Mouse (Mus musculus) mature B cell (primary cell): Measurements from ENCODE around the gene Wdr4.

Experiments used
- in situ Hi-C: fragments of 300-500 bp; cut with MboI; formaldehyde crosslinking; loops from 2 replicates; pipeline ENCODE4 v1.14.3; 2019

Gene Wdr4

DNA sequence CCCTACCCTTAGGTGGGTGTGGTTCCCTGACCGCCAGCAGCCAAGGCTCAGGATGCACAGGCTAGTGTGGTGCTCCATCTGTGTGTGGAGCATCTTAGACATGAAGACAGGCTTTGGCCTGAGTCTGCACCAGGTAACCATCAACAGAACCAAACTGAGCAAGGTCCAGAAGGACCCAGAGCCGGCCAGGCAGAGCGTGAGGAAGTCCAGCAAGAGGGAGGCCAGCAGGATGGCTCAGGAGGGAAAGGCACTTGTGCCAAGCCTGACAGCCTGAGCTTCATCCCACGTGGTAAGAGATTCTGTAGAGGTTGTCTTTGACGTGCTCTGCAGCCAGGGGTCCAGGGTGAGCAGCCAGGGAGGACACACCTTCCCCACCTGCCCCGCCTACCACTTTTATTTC is 22.1 kb downstream of the Wdr4 start:
- in situ Hi-C loops = no loop called here

- in situ Hi-C loops = no loop called here
Measured at GRCm38 (mm10) chr17:31494989-31495388, 24.8 kb downstream of the Wdr4 start.

DNA sequence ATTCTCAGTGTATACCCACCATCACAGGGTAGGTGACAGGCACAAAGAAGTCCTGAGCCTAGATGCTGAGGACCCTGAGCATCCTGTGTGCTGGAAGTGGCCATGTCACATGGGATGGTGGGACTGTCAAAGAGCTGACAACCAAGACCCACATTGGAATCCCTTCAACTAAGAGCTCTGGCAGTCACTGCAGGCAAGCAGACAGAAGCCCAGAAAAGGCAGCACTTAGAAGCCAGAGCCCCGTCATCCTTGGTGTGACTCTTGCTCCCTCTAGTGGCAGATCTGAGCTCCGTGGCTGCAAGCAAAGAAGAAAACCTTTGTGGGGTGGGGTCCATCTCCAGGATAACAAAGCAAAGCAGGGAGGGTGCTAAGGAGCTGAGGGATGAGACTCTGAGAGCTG is 27.4 kb downstream of the Wdr4 start:
- in situ Hi-C loops = no loop called here

DNA sequence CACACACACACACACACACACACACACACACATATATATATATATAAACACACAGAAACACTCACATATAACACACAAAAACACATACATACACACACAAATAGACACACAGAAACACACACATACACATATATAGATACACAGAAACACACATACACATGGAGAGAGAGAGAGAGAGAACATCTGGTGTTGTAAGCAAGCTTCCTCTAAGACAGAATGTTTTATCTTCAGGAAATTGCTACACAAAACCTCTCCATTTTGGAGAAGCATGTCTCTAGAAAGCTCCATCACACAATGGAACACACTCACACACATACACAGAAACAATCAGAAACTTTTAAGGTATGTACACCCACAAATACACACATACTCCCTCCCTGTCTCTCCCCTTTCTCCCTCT is 28.4 kb downstream of the Wdr4 start:
- in situ Hi-C loops = no loop called here

- in situ Hi-C loops = no loop called here
Measured at GRCm38 (mm10) chr17:31487433-31488060, 32.2 kb downstream of the Wdr4 start.

GRCm38 (mm10) chr17:31486616-31487198 is 33.1 kb downstream of the Wdr4 start:
- in situ Hi-C loops = no loop called here

DNA sequence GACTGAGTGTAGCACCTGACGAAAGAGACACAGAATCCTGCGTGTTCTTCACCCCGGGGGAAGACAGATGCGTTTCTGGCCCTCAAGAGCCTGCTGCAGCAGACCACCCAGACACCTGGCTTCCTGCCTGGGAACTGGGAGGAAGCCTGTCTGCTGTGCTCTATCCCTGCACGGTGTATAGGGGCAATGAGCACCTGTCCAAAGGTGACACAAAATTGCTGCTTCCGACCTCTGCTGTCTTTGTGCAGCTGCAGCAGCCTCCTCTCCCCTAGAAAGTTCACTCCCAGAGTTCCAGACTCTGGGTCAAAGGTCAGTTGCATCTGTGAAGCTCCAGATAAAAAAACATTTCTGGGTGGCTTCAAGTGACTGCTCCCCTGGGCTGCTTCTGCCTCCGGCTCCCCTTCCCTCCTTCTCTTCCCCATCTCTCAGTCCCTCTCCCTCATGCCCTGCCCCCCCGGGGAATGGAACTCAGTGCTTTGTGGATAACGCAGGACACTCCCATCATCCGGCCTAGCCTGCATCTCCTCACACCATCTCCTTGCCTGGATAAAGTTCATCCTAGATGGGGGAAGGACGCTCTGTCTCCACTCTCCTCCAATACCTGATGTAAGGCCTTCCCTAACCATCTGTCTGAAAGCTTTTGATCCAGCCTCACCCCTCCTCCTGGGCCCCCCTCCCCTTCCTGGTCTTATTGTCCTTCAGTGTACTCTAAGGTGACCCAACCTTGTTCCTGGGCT is 40.5 kb downstream of the Wdr4 start:
- in situ Hi-C loops = no loop called here

- in situ Hi-C loops = no loop called here
Measured at GRCm38 (mm10) chr17:31478606-31479005, 41.2 kb downstream of the Wdr4 start.

DNA sequence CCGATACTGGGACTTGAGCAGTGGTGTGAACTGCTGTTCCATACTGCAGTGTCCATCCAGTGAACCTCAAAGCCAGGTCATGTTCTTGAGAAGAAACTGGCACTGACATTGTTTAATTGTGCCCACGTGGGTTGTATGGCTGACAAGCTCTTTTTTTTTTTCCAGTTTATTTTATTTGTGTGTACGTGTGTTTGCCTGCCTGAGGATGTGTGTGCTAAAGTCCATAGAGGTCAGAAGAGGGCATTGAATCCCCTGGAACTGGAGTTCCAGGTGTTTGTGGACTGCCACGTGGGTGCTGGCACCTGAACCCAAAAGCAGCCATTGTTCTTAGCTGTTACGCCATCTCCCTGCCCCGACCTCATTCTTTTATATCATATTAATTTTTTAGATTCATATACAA is 45.4 kb downstream of the Wdr4 start:
- in situ Hi-C loops = no loop called here

- in situ Hi-C loops = no loop called here
Measured at GRCm38 (mm10) chr17:31470766-31471418, 48.9 kb downstream of the Wdr4 start.

- in situ Hi-C loops = no loop called here
Measured at GRCm38 (mm10) chr17:31468496-31468895, 51.3 kb downstream of the Wdr4 start.

- in situ Hi-C loops = no loop called here
Measured at GRCm38 (mm10) chr17:31466854-31467253, 52.9 kb downstream of the Wdr4 start.

DNA sequence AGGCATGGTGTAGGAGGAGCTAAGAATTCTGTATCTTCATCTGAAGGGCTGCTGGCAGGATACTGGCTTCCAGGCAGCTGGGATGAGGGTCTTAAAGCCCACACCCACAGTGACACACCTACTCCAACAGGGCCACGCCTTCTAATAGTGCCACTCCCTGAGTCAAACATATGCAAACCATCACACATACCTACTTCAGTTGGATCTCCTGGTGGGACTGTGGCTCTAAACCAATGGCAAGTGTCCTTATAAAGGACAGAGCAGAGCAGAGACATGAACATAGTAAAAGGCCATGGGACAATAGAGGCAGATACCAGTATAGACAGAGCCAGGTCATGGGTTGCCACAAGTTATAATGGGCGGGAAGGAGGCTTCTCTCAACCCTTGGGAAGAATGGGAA is 57.3 kb downstream of the Wdr4 start:
- in situ Hi-C loops = no loop called here

DNA sequence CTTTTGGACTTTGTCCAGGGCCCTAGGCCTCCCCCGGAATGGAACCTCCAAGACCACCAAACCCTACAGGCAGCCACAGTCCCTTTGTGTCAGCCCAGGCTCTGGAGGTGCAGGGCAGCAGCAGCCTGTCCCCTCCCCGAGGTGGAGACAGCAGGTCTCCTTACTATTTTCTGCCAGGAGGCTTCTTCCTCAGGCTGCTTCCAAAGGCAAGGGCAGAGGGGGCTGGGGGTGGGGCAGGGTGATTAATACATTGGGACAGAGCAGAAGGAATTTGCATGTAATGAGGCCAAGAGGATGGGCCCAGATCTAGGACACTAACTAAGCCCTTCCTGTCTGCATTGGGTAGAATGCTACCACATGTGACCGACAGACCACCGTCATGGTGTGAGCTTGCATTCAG is 59.4 kb downstream of the Wdr4 start:
- in situ Hi-C loops = no loop called here

DNA sequence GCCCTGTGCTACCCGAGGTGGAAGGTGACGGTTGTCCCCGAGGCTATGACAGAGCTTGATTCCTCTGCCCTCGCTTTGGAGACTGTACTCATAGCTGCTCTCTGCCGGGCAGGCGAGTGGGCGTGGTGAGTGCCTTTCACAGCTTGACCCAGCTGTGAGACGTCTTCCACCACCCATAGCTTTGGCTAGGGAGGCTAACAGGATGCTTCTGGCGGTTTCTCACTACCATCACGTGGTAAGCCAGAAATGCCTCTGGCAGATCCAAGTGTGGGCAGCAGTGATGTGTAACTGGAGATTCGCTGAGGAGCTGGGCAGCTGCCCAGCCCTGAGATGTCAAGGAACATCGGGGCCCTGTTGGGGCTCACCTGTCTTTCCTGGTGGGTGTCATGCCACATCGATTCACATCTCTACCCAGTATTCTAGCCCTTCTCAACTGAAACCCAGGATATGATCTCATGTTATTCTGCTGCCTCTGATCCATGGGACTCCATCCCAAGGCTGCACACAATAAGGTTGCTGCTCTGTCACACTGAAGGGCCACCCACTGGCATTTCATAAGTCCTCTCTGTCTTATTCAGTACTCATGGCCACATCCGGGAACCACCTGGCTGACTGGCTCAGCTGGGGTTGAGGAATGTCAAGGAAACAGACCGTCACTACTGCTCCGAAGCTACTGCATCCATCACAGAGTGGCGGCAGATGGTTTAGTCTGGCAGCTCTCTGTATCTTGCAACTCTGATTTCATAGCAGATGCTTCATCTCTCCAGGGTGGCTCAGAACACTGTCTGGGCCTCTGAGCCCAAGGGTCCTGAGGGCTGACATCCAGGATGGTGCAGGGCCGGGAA is 62.8 kb downstream of the Wdr4 start:
- in situ Hi-C loops = no loop called here

- in situ Hi-C loops = no loop called here
Measured at GRCm38 (mm10) chr17:31454056-31454455, 65.7 kb downstream of the Wdr4 start.

DNA sequence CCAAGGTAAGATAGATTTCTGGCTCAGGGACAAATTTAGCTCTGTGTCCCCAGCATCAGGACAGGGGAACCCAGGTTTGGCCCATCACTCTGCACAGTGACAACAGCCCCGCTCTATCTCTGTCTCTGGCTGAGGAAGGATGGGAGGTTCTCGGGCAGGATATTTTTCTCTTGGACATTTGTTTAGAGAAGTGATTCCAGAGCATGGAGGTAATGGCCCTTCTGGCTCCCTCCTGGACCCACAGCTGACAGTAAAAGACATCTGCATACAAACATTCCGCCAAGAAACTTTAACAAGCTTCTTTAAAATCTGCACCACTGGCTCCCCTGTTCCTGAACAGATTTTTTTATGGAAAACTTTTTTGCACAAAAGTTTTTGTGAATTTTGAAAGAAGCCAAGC is 66.3 kb downstream of the Wdr4 start:
- in situ Hi-C loops = no loop called here

DNA sequence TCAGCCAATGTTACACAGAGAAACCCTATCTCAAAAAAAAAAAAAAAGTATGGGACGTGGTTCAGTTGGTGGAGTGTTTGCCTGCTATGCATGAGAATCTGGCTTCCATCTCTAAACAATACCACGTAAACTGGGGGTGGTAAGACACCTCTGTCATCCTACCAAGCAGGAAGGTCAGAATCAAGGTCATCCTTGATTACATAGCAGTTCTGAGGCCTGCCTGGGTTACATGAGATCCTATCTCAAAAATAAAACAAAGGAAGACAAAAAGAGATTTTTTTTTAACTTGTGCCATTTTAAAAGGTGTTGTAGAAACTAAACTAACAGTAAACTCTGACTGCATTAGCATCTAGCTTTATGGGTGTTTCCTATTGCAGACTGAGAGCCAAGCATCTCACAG is 67.0 kb downstream of the Wdr4 start:
- in situ Hi-C loops = no loop called here

DNA sequence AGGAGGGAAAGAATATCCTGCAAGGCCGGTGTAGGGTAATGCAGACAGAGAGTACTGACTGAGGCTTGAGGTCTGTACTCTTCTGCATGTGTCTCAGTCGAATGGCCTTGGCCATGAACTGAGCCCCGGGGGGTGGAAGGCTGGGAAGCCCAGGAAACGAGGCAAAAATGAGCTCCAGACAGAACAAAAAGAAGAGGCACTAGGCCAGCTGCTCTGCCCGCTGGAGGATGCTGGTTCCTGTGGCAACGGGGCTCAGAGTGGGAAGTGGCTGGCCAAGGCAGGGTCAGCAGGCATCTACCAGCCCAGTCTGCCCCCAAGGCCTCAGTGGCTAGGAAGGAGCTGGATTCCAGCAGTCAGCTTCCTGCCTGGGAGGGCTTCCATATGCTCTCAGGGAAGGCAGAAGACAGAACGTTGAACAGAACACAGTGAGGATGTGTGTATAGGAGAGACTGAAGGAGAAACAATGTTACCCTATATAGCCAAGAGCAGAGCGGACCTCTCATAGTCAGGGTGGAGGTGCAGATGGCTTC is 68.5 kb downstream of the Wdr4 start:
- in situ Hi-C loops = no loop called here

- in situ Hi-C loops = no loop called here
Measured at GRCm38 (mm10) chr17:31450206-31450605, 69.6 kb downstream of the Wdr4 start.

DNA sequence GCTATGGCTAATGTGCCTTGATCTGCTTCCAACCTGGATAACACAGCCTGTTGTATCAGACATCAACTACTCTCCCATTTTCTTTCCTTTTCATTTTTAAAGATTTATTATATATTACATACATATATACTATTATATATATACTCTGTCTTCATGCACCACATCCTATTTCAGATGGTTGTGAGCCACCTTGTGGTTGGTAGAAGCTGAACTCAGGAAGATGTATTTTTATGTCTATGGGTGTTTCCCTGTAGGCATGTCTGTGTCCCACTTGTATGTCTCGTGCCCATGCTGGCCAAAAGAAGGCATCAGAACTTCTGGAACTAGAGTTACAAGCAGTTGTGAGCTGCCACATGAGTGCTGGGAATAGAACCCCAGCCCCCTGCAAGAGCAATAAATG is 71.3 kb downstream of the Wdr4 start:
- in situ Hi-C loops = no loop called here

DNA sequence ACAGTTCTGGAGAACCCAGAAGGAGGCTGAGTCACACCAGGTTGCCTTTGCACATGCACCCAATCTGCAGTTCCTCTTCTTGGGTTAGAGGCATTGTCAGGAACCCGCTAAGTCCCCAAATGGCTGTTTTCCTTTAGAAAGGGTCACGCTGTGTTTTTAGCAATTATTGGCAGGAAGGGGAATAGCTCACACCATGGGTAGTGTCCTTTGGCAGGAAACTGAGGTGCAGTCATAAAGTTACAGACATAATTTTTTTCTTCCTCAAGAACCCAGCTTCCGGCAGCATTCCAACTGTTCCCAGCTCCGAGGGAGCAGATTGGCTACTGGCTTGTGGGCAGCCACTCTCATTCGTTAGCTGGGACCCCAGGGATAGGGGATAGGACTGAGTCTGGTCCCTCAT is 72.0 kb downstream of the Wdr4 start:
- in situ Hi-C loops = no loop called here
